Mouse (Mus musculus) gastrocnemius, postnatal 4 days (tissue): Measurements from ENCODE around the gene Ago4. TPM values are rescaled to one million over a fixed set of nuclear protein-coding genes. Genes with fewer than 3 reads are reported as not detected.
"Not testable (repeated sequence)": the region's sequence is repeated elsewhere in the genome, so short reads cannot be mapped to it uniquely, and the experiment has no call there.

Experiments
- DNase-seq, 2 experiments: peaks; one replicate each; pipeline ENCODE4 v3.0.0; 2021 to 2022; ENCODE audit warnings: low spot score in 2 of 2, mixed read lengths in 2 of 2
- long read RNA-seq, 2 experiments: library from polyadenylated mRNA; stranded (forward); transcript quantifications; one replicate each; pipeline ENCODE4 v2.0.0; 2021
- total RNA-seq, 2 experiments: library from RNA; stranded (reverse); gene quantifications; 2 replicates each; pipeline ENCODE4 v1.2.3; 2021

The Ago4 gene
- 1 to 10 TPM; 2.9 to 3.2 TPM for total RNA-seq
- long read RNA-seq, experiment 1, partial matches to known transcripts = 2 of 4 reads
- long read RNA-seq, experiment 1, other reads (novel, unspliced or antisense) = 2 of 4 reads
- long read RNA-seq, experiment 2, full-length matches to known transcripts = 3 of 6 reads
- long read RNA-seq, experiment 2, partial matches to known transcripts = 0 of 6 reads
- long read RNA-seq, experiment 2, other reads (novel, unspliced or antisense) = 3 of 6 reads

DNA sequence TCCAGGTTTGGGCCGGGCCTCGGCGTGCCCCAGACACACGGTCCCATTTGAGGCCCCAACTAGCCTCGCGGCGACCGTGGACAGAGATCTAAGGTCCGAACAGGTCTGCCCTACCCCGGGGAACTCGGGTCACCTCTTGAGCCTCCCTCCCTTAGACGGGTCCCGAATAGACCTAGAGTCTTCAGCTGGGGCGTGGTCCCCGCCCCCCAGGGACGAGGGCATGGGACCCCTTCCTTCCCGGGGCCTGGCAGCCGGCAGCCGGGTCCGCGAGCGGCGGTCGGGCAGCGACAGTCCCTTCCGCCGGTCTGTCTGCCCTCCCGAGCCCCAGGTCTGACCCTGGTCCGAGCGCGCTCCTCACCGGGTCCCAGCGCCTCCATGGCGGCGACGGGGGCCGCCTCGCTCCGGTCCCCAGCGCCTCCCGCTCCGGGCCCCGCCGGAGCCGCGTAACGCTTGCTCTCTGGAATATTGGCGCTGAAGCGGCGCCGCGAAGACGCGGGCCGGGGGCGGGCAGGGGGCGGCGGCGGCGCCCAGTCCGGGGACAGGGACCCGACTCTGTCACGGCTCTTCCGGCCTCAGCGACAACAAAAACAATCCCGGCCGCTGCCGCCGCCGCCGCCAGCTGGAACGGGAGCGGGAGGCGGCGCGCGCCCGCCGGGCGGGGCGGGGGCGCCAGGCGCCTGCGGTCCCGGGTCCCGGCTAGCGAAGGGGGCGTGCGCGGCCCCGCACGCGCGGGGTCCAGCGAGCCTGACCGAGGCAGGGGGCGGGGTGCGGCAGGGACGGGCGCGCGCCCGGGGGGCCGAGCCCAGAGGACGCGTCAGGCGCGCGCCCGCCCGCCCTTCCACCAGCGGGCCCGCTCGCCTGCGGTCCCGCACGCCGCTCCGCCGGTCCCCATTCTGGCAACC is at the start of gene Ago4:
Gene Ago4 (minus strand): TSS at position 646 of the 902 bp plus-strand sequence.
- peak; percentile 56 to 71 for DNase-seq

DNA sequence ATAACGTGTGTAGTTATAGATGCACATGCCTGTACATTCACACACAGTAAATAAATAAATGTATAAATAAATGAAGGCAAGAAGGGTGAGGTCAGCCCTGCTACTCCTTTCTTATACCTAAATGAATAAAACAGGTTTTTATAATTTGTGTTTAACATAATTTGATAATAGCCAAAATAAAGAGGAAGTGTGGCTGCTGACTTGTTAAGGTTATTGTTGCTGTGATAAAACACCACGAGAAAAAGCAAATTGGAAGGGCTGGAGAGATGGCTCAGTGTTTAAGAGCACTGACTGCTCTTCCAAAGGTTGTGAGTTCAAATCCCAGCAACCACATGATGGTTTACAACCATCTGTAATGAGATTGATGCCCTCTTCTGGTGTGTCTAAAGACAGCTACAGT is 45.8 kb upstream of the Ago4 start:
- no peak for DNase-seq

DNA sequence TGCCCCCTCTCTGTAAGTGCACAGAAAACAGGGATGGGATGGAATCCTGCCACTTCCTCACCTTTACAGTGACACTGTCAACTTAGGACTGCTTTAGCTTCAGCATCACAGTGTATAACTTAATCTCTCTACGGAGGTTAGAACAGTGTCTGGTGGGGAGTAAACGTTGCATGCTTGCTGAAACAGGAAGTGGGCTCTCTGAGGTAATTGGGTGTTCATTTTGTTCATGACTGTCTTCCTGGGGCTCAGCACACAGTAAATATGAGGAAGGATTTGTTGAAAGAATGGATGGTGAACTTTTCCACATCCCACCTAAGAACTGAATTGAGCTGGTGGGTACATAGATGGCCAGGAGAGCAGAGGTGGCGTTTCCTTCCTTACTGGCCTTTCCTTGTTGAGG is 44.6 kb upstream of the Ago4 start:
- no peak for DNase-seq

- no peak for DNase-seq
Measured at GRCm38 (mm10) chr4:126576281-126576680, 43.0 kb upstream of the Ago4 start.

GRCm38 (mm10) chr4:126569783-126570182 is 36.5 kb upstream of the Ago4 start:
- DNase-seq = no peak

DNA sequence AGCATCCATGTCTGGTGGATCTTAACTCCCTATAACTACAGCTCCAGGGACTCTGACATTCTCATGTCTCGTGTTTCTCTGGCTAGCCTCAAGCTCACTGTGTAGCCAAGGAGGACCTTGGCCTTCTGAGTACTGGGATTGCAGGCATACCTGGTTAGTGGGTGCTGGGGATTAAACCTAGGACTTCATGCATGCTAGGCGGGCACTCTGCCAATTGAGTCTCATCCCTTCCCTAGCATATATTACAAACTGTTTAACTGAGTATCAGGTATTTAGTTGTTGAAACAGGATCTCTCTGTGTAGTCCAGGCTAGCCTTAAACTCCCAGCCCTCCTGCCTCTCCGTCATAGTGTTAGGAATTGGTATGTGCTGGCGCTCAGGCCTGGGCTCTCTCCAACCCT is 34.0 kb upstream of the Ago4 start:
- no peak for DNase-seq

GRCm38 (mm10) chr4:126563798-126564197 is 30.5 kb upstream of the Ago4 start:
- DNase-seq = no peak

DNA sequence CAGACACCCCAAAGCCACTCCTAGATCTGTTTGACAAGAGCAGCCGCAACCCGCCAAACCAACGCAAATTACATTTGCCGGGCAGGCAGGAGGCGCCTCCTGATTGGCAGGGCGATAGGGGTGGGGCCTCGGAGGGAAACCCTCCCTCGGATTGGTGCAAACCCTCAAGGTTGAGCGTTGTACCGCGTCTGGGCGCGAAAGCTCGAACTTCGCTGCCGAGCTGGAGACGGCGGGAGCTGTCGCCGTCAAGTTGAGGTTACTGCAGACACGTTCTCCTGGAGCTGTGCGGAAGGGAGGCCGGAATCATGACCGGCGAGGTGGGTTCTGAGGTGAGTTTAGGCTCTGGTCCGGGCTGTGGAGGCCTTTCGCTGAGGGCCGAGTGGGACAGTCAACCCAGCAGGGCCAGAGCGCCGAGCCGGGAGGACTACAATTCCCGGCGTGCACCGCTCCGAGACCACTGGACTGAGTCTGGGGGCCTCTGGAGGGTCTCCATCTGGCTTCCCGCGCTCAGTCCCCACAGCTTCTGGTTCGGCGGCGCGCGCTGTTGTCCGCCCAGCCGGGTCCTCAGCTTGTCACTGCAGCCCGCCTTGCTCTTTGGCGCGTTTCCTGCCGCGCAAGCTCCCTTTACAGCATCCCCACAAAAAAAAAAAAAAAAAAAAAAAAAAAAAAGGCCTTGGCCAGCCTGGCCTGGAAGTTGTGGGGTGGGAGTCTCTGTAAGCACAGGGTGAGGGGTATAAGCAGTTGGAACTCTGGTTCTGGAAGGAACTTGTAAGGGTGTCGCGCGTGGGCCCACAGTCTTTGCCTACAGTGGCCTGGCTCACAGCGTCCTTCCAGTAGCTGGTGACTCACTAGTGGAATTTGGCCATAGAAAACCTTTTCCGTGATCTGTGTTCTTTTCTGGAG is 23.8 kb upstream of the Ago4 start, which contains the start of gene Clspn:
Gene Clspn (plus strand): TSS at position 127 of the 903 bp plus-strand sequence.
- DNase-seq = peak; percentile 76 to 90

DNA sequence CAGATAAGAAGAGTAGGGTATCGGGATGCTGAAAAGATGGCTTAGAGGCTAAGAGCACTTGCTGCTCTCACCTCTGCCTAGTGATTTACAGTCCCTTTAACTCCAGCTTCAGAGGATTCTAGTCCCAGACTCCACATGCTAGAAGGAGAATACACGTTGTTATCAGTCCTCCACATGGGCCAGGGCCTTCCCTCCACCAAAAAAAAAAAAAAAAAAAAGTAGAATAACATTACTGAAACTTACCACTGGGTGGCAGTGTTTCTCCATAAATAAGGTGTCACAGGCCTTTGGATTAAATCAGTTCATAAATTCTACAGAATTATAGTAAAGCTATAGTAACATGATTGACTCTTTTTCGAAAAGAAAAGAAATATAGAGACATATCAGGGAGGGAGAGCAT is 21.2 kb upstream of the Ago4 start:
- no peak for DNase-seq

GRCm38 (mm10) chr4:126553685-126554084 is 20.4 kb upstream of the Ago4 start:
- DNase-seq = no peak

DNA sequence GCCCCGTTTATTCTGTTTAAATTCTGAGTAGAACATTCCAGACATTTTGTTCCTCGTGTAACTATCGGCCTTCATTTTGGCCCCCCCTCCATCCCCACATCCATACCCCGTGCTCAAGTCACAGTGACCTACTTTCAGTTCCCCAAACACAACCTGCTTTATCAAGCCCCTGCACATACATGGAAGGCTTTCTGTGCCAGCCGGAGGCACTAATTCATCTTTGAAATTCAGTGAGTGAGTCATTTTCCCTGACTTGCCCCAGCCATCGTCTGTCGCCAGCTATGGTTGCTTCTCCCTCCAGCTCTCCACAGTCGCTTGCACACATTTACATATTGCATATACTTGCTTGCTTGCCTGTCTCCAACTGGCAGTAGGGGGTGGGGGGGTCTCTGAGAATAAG is 19.8 kb upstream of the Ago4 start:
- DNase-seq = no peak

GRCm38 (mm10) chr4:126552136-126552535 is 18.9 kb upstream of the Ago4 start:
- DNase-seq = no peak

GRCm38 (mm10) chr4:126546183-126546582 is 12.9 kb upstream of the Ago4 start:
- DNase-seq = no peak

DNA sequence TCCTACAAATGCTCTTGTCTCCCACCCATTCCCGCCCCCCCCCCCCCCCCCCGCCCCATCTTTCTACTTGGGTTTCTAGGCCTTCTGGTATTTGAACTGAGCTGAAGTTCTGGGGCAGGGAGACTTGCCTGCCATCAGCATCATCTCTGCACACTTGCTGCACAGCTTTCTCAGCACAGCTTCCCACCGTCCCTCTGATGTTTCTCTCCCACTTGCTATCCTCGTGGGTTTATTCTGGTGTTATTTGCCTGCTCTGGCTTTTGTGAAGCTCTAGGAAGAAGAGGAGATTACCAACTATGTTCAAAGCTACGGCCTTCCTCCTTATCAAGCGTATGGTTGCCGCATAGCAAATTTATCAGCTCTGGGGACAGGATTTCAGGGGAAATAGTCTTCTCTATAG is 12.4 kb upstream of the Ago4 start:
- no peak for DNase-seq

- DNase-seq = no peak
Measured at GRCm38 (mm10) chr4:126545016-126545415, 11.7 kb upstream of the Ago4 start.

DNA sequence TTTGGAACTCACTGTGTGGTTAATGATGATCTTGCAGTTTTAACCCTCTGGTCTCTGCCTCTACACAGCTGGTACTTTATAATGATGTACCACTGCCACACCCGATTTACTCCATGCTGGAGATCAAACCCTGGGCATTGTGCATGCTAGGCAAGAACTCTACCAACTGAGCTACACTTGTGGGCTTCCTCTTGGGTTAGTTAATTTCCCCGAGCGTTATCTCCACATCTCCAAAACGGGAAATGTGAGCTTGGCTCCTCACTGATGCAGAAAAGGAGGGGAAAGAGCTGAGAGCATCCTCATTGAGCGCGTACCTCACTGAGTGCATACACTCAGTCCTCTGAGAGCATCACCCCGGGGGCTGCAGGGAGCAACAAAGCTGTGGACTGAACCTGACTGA is 9.6 kb upstream of the Ago4 start:
- no peak for DNase-seq

- DNase-seq = no peak
Measured at GRCm38 (mm10) chr4:126540487-126541071, 7.3 kb upstream of the Ago4 start.

GRCm38 (mm10) chr4:126536865-126537264 is 3.6 kb upstream of the Ago4 start:
- DNase-seq = no peak

DNA sequence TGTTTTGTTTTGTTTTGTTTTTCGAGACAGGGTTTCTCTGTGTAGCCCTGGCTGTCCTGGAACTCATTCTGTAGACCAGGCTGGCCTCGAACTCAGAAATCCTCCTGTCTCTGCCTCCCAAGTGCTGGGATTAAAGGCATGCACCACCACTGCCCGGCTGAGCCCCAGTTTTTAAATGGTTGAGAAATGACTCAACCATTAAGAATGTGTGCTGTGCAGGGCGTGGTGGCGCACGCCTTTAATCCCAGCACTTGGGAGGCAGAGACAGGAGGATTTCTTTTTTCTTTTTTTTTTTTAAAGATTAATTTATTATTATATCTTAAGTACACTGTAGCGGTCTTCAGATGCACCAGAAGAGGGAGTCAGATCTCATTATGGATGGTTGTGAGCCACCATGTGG is 2.4 kb upstream of the Ago4 start:
- not testable (repeated sequence) for DNase-seq

GRCm38 (mm10) chr4:126533729-126534070 is 428 bp upstream of the Ago4 start:
- no peak for DNase-seq

- DNase-seq = no peak
Measured at GRCm38 (mm10) chr4:126532292-126532691, 980 bp downstream of the Ago4 start.
